ENCODE assay signal across 8 mouse cellular contexts in the genomic region with DNA sequence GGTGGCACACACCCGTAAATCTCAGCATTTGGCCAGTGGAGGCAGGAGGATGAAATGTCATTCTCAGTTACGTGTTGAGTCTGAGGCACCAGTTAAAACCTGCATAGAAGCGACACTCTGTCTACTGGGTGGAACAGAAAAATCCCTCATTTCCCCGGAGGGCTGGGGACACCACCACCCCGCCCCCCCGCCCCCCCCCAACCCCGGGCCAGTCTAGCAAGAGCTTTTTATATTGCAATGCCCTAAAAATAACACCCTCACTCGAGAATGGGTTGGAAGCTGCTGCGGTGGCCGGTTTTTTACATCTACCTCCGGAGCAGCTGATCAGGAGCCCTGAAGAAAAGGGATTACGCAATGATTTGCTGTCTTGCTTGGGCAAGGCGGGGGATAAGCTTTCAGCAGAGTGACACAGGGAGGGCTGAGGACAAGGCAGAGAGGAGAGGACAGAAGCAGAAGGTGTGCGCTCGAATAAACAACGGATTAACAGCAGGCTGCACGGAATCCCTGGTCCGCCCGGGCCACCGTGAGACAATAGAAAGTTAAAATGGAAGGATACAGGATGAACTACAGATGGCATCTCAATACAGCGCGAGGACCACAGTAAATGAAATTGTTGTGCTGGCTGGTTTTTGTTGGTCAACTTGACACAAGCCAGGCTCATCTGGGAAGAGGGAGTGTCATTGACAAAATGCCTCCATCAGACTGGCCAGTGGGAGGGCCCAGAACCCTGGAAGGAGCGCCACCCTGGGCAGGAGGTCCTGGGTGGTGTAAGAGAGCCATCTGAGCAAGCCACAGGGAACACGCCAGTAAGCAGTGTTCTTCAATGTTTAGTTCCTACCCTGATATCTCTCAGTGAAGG. TPM values are rescaled to one million over a fixed set of nuclear protein-coding genes. Genes with fewer than 3 reads are reported as not detected.
DNase-seq lines count a peak whose midpoint lies in the region; ATAC-seq and TF ChIP-seq lines count a peak whose summit lies in the region.

No protein-coding gene starts in this region.

- TF ChIP-seq POLR2A in lung, adult 2 months (IDR thresholded peaks at IDR 0.05; ENCODE audit: borderline replicate concordance, extremely low read depth, low read depth, low read length), result no peak
- TF ChIP-seq POLR2A in limb, embryonic 14.5 days (IDR thresholded peaks at IDR 0.05; ENCODE audit: borderline replicate concordance, extremely low read depth, insufficient read depth, insufficient read length), result no peak

- peaks cover 6% of the 10 kb centered on the region for H3K4me1 ChIP-seq in lung, adult 2 months (ENCODE audit: control insufficient read depth, insufficient read depth, low read length)
- H3K4me1 ChIP-seq in heart, embryonic 12.5 days (replicated peaks), result peaks cover 22% of the 10 kb centered on the region
- H3K4me1 ChIP-seq in limb, embryonic 14.5 days (ENCODE audit: control insufficient read depth, insufficient read depth, low read length), result peaks cover 5% of the 10 kb centered on the region; the same call in 1 of the 2 replicates
- peaks cover 12% of the 10 kb centered on the region for H3K4me1 ChIP-seq in neural tube, embryonic 13.5 days (replicated peaks)

- H3K4me2 ChIP-seq in heart, embryonic 12.5 days, result peak overlapping the region; percentile 71
- peak overlapping the region; percentile 66 for H3K4me2 ChIP-seq in limb, embryonic 14.5 days (replicated peaks; ENCODE audit: low read depth, low read length, severe bottlenecking)
- H3K4me2 ChIP-seq in neural tube, embryonic 13.5 days, result peak overlapping the region; percentile 60

- H3K27ac ChIP-seq in heart, embryonic 12.5 days (ENCODE audit: poor library complexity, severe bottlenecking), result peak overlapping the region; percentile 48
- no peak overlapping the region for H3K27ac ChIP-seq in limb, embryonic 14.5 days (replicated peaks; ENCODE audit: low read depth, low read length)
- H3K27ac ChIP-seq in neural tube, embryonic 13.5 days (replicated peaks), result peak overlapping the region; percentile 80

- H3K4me3 ChIP-seq in lung, adult 2 months (replicated peaks; ENCODE audit: extremely low read depth, low read depth, low read length), result peak overlapping the region; percentile 11
- peak overlapping the region; percentile 44 for H3K4me3 ChIP-seq in heart, embryonic 12.5 days
- peak overlapping the region; percentile 32 for H3K4me3 ChIP-seq in limb, embryonic 14.5 days (replicated peaks; ENCODE audit: low read length)
- peak overlapping the region; percentile 33 for H3K4me3 ChIP-seq in neural tube, embryonic 13.5 days

- H3K9me3 ChIP-seq in heart, embryonic 12.5 days (replicated peaks), result no peaks in the 10 kb centered on the region
- H3K9me3 ChIP-seq in limb, embryonic 14.5 days (ENCODE audit: control insufficient read depth, low read length), result no peaks in the 10 kb centered on the region
- H3K9me3 ChIP-seq in neural tube, embryonic 13.5 days, result no peaks in the 10 kb centered on the region

- no peak for DNase-seq in lung, adult 2 months
- DNase-seq in lung, postnatal 14 days, result no peak
- DNase-seq in limb, embryonic 14.5 days (ENCODE audit: low spot score), result peak; percentile 22
- no peak for DNase-seq in urinary bladder, postnatal 4 days (ENCODE audit: low spot score in 2 of 2)
- no peak for DNase-seq in layer of hippocampus, adult 11-12 months (ENCODE audit: low spot score)

- H3K9ac ChIP-seq in heart, embryonic 12.5 days, result peak overlapping the region; percentile 64
- H3K9ac ChIP-seq in limb, embryonic 14.5 days (ENCODE audit: low read depth, low read length, severe bottlenecking), result peak overlapping the region; percentile 65
- H3K9ac ChIP-seq in neural tube, embryonic 13.5 days, result peak overlapping the region; percentile 71

- peak; percentile 94 for ATAC-seq in common myeloid progenitor, adult 5-6 weeks (replicated peaks; ENCODE audit: low read depth, poor library complexity, severe bottlenecking)
- ATAC-seq in heart, embryonic 12.5 days (ENCODE audit: insufficient number of reproducible peaks, low FRiP score), result peak; percentile 63; the same call in 1 of the 2 replicates
- no peak; the same call in 1 of the 2 replicates for ATAC-seq in limb, embryonic 14.5 days (ENCODE audit: low FRiP score, low read depth)
- peak; percentile 82; the same call in 1 of the 2 replicates for ATAC-seq in neural tube, embryonic 13.5 days (ENCODE audit: low read depth)

- H3K36me3 ChIP-seq in heart, embryonic 12.5 days, result no peaks in the 10 kb centered on the region
- no peaks in the 10 kb centered on the region for H3K36me3 ChIP-seq in limb, embryonic 14.5 days (ENCODE audit: control insufficient read depth, insufficient read depth, low read length)
- H3K36me3 ChIP-seq in neural tube, embryonic 13.5 days, result no peaks in the 10 kb centered on the region

- 6% methylated on average over 24 of the region's 24 CpGs for WGBS in lung, adult 2 months
- 3% methylated on average over 24 of the region's 24 CpGs for WGBS in heart, embryonic 12.5 days
- 5% methylated on average over 24 of the region's 24 CpGs for WGBS in limb, embryonic 14.5 days
- WGBS in neural tube, embryonic 13.5 days, result 9% methylated on average over 24 of the region's 24 CpGs

- TF ChIP-seq CTCF in lung, adult 2 months (IDR thresholded peaks at IDR 0.05; ENCODE audit: insufficient read depth, low read length), result no peak

- no peaks in the 10 kb centered on the region for H3K27me3 ChIP-seq in heart, embryonic 12.5 days (replicated peaks)
- no peaks in the 10 kb centered on the region for H3K27me3 ChIP-seq in limb, embryonic 14.5 days (ENCODE audit: control insufficient read depth, insufficient read depth, low read length)
- no peaks in the 10 kb centered on the region for H3K27me3 ChIP-seq in neural tube, embryonic 13.5 days

RNA-seq across cellular contexts. Expression of a gene that starts 15.7 kb away (rescaled TPM):
- polyA plus RNA-seq in lung, adult 2 months (2012; rRNA removed), result 15.4 and 17.8 TPM in 2 replicates
- 35.9 and 44.7 TPM in 2 replicates for total RNA-seq in common myeloid progenitor, adult 5-6 weeks (2017)
- 78.3 and 81.8 TPM in 2 replicates for polyA plus RNA-seq in heart, embryonic 12.5 days (2016; fragmentation: Nextera tagmentation; extraction: Ambion mirVana)
- 30.9 and 39.5 TPM in 2 replicates for polyA plus RNA-seq in limb, embryonic 14.5 days (2012; rRNA removed)
- polyA plus RNA-seq in limb, embryonic 14.5 days (2014; fragmentation: Nextera tagmentation; extraction: Ambion mirVana), result 34.5 and 39.6 TPM in 2 replicates
- polyA plus RNA-seq in neural tube, embryonic 13.5 days (2015; fragmentation: Nextera tagmentation; extraction: Ambion mirVana), result 143 and 151 TPM in 2 replicates

RNA-seq across cellular contexts. Expression of a gene that starts 32.9 kb away (rescaled TPM):
- 23.0 and 28.9 TPM in 2 replicates for polyA plus RNA-seq in lung, adult 2 months (2012; rRNA removed)
- 43.4 and 57.1 TPM in 2 replicates for total RNA-seq in common myeloid progenitor, adult 5-6 weeks (2017)
- polyA plus RNA-seq in heart, embryonic 12.5 days (2016; fragmentation: Nextera tagmentation; extraction: Ambion mirVana), result 39.4 and 40.8 TPM in 2 replicates
- 104 and 109 TPM in 2 replicates for polyA plus RNA-seq in limb, embryonic 14.5 days (2012; rRNA removed)
- 66.8 and 69.1 TPM in 2 replicates for polyA plus RNA-seq in limb, embryonic 14.5 days (2014; fragmentation: Nextera tagmentation; extraction: Ambion mirVana)
- polyA plus RNA-seq in neural tube, embryonic 13.5 days (2015; fragmentation: Nextera tagmentation; extraction: Ambion mirVana), result 57.1 and 62.2 TPM in 2 replicates

RNA-seq across cellular contexts. Expression of a gene that starts 58.0 kb away (rescaled TPM):
- polyA plus RNA-seq in lung, adult 2 months (2012; rRNA removed), result 50.9 and 79.8 TPM in 2 replicates
- 44.6 and 48.3 TPM in 2 replicates for total RNA-seq in common myeloid progenitor, adult 5-6 weeks (2017)
- polyA plus RNA-seq in heart, embryonic 12.5 days (2016; fragmentation: Nextera tagmentation; extraction: Ambion mirVana), result 42.2 and 43.9 TPM in 2 replicates
- polyA plus RNA-seq in limb, embryonic 14.5 days (2012; rRNA removed), result 21.9 and 23.4 TPM in 2 replicates
- polyA plus RNA-seq in limb, embryonic 14.5 days (2014; fragmentation: Nextera tagmentation; extraction: Ambion mirVana), result 40.5 and 41.0 TPM in 2 replicates
- polyA plus RNA-seq in neural tube, embryonic 13.5 days (2015; fragmentation: Nextera tagmentation; extraction: Ambion mirVana), result 20.3 and 22.3 TPM in 2 replicates
